7 mouse cellular contexts compared by ENCODE assay signal in the genomic region with DNA sequence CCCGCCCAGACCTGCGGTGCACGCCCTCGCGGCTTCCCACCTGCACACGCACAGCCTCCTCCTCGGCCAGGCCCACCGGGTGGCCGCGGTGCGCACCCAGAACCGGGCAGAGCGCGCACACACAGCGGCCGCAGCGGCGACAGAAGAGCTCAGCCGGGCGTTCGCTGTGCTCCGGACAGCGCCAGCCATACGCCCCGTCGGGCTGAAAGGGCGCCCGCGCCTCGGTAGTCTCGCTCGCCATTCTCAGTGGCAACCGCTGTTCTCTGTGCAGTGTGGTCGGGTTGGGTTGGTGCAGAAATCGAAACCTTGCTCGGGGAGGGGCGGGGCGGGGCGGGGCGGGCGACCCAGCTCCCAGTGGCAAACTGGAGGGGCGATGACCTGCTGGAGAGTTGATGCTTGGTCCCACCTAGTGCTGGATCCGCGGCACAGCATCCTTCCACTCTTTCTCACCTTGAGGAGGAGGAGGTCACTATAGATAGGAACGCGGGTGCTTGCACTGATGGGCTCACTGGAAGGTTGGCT. TPM values are rescaled to one million over a fixed set of nuclear protein-coding genes. Genes with fewer than 3 reads are reported as not detected.
A peak's percentile ranks its signal among the peaks of the same experiment; 100 is the strongest.
DNase-seq lines count a peak whose midpoint lies in the region; ATAC-seq and TF ChIP-seq lines count a peak whose summit lies in the region.

Gene Trim14, minus strand, starts transcription at position 302 of the 522 bp plus-strand sequence.

- peaks cover 35% of the 10 kb centered on the region for H3K27me3 ChIP-seq in forebrain, embryonic 14.5 days (replicated peaks; ENCODE audit: control insufficient read depth, insufficient read depth, low read length)
- H3K27me3 ChIP-seq in liver, postnatal 0 days (ENCODE audit: insufficient read depth, low read length): no peaks in the 10 kb centered on the region
- H3K27me3 ChIP-seq in neural tube, embryonic 12.5 days (replicated peaks): peaks cover 52% of the 10 kb centered on the region

- intact Hi-C loops in left cerebral cortex, postnatal 14 days (cut with DNase I): no loop called here

- TF ChIP-seq EP300 in liver, postnatal 0 days (IDR thresholded peaks at IDR 0.05; ENCODE audit: low read depth): no peak

- no peak within 1 kb of the TSS for H3K27ac ChIP-seq in forebrain, embryonic 14.5 days (ENCODE audit: low read depth, low read length)
- H3K27ac ChIP-seq in liver, postnatal 0 days (ENCODE audit: low read depth): peak within 1 kb of the TSS; percentile 83
- H3K27ac ChIP-seq in neural tube, embryonic 12.5 days: no peak within 1 kb of the TSS

- 2% methylated on average over 46 of the region's 46 CpGs for WGBS in forebrain, embryonic 14.5 days
- WGBS in liver, postnatal 0 days (ENCODE audit: insufficient replicate concordance): under 1% methylated on average over 40 of the region's 46 CpGs
- under 1% methylated on average over 46 of the region's 46 CpGs for WGBS in neural tube, embryonic 12.5 days

- H3K9me3 ChIP-seq in forebrain, embryonic 14.5 days (replicated peaks; ENCODE audit: control insufficient read depth, low read length): no peaks in the 10 kb centered on the region
- no peaks in the 10 kb centered on the region for H3K9me3 ChIP-seq in liver, postnatal 0 days (ENCODE audit: low read length)
- no peaks in the 10 kb centered on the region for H3K9me3 ChIP-seq in neural tube, embryonic 12.5 days

- TF ChIP-seq CTCF in liver, postnatal 0 days (IDR thresholded peaks at IDR 0.05; ENCODE audit: low read depth): peak; percentile 65

- peak; percentile 44; the same call in 1 of the 2 replicates for ATAC-seq in forebrain, embryonic 14.5 days
- peak; percentile 86 for ATAC-seq in liver, postnatal 0 days
- peak; percentile 56; the same call in 1 of the 2 replicates for ATAC-seq in neural tube, embryonic 12.5 days (ENCODE audit: low FRiP score, low read depth)

- peak within 1 kb of the TSS; percentile 36 for H3K4me3 ChIP-seq in forebrain, embryonic 14.5 days (ENCODE audit: low read depth, low read length)
- H3K4me3 ChIP-seq in liver, postnatal 0 days (ENCODE audit: low read depth, low read length): peak within 1 kb of the TSS; percentile 70
- peak within 1 kb of the TSS; percentile 44 for H3K4me3 ChIP-seq in neural tube, embryonic 12.5 days

- peak; percentile 91 for DNase-seq in ES-CJ7 (ENCODE audit: low read depth, low spot score)
- DNase-seq in adrenal gland, adult 2 months: peak; percentile 55
- peak; percentile 22 for DNase-seq in forebrain, embryonic 14.5 days (ENCODE audit: low spot score)
- DNase-seq in induced T-regulatory cell, adult 2 months (ENCODE audit: low read depth): peak; percentile 92
- peak; percentile 79 for DNase-seq in liver, postnatal 0 days
- DNase-seq in left cerebral cortex, postnatal 14 days (ENCODE audit: low spot score in 2 of 2): no peak

- no peaks in the 10 kb centered on the region for H3K36me3 ChIP-seq in forebrain, embryonic 14.5 days (ENCODE audit: control insufficient read depth, insufficient read depth, low read length)
- H3K36me3 ChIP-seq in liver, postnatal 0 days (replicated peaks; ENCODE audit: insufficient read depth, low read length): peaks cover 7% of the 10 kb centered on the region
- H3K36me3 ChIP-seq in neural tube, embryonic 12.5 days: no peaks in the 10 kb centered on the region

- peak within 1 kb of the TSS; percentile 61 for H3K4me2 ChIP-seq in forebrain, embryonic 14.5 days (ENCODE audit: low read length)
- peak within 1 kb of the TSS; percentile 75 for H3K4me2 ChIP-seq in liver, postnatal 0 days (ENCODE audit: low read depth, low read length)
- H3K4me2 ChIP-seq in neural tube, embryonic 12.5 days (replicated peaks): peak within 1 kb of the TSS; percentile 80

- peaks cover 6% of the 10 kb centered on the region for H3K4me1 ChIP-seq in forebrain, embryonic 14.5 days (ENCODE audit: control insufficient read depth, insufficient read depth, low read length)
- H3K4me1 ChIP-seq in liver, postnatal 0 days (ENCODE audit: insufficient read depth): peaks cover 22% of the 10 kb centered on the region
- peaks cover 6% of the 10 kb centered on the region; the same call in 1 of the 2 replicates for H3K4me1 ChIP-seq in neural tube, embryonic 12.5 days

- peak within 1 kb of the TSS; percentile 43; the same call in 1 of the 2 replicates for H3K9ac ChIP-seq in forebrain, embryonic 14.5 days (ENCODE audit: low read length)
- H3K9ac ChIP-seq in liver, postnatal 0 days (replicated peaks): peak within 1 kb of the TSS; percentile 74
- peak within 1 kb of the TSS; percentile 55 for H3K9ac ChIP-seq in neural tube, embryonic 12.5 days

RNA-seq across cellular contexts. Expression of gene Trim14, which starts in this region (rescaled TPM):
- total RNA-seq in adrenal gland, adult 2 months (2021): 1 to 10 TPM; 4.9 to 5.8 TPM
- 16.0 and 21.3 TPM in 2 replicates for polyA plus RNA-seq in adrenal gland, adult 2 months (2012; rRNA removed)
- polyA plus RNA-seq in forebrain, embryonic 14.5 days (2014; fragmentation: Nextera tagmentation; extraction: Ambion mirVana): 1.0 and 1.6 TPM in 2 replicates
- 14.1 and 16.2 TPM in 2 replicates for polyA plus RNA-seq in liver, postnatal 0 days (2015; fragmentation: Nextera tagmentation; extraction: Ambion mirVana)
- polyA plus RNA-seq in neural tube, embryonic 12.5 days (2016; fragmentation: Nextera tagmentation; extraction: Ambion mirVana): 0.66 and 0.72 TPM in 2 replicates
- total RNA-seq in left cerebral cortex, postnatal 14 days (2021): 1 to 10 TPM in 1 of 2 experiments, under 1 TPM in 1; 0.47 to 1.5 TPM

Comparison
In these comparisons a context has a peak if more than half of its experiments do, and no peak if none do; other contexts are left out.
1. Peak in ATAC-seq, H3K4me3 ChIP-seq, H3K9ac ChIP-seq and H3K4me2 ChIP-seq in neural tube, embryonic 12.5 days; RNA of the gene not detected or under 1 TPM.
2. DNase-seq: peak in ES-CJ7 (single experiment), adrenal gland, adult 2 months (single experiment), forebrain, embryonic 14.5 days (single experiment), induced T-regulatory cell, adult 2 months (single experiment) and liver, postnatal 0 days (single experiment); none in left cerebral cortex, postnatal 14 days (0 of 2).
3. Peak in every context shown above with its lines, with median percentiles within 50 percentile points of each other: ATAC-seq, H3K4me2 ChIP-seq, H3K4me3 ChIP-seq and H3K9ac ChIP-seq.